Mouse (Mus musculus) lung, postnatal 4 days (tissue): ENCODE measurements at regions not wholly inside any gene's neighbourhood (a gene's known extent, or its start where the extent isn't known, plus 50 kb on each side); places are given as distances from the start of the nearest gene placed in this dataset.
A peak's percentile ranks its signal among the peaks of the same experiment; 100 is the strongest.

Experiments used
- DNase-seq, 2 experiments: peaks; one replicate each; pipeline ENCODE4 v3.0.0; 2021

DNA sequence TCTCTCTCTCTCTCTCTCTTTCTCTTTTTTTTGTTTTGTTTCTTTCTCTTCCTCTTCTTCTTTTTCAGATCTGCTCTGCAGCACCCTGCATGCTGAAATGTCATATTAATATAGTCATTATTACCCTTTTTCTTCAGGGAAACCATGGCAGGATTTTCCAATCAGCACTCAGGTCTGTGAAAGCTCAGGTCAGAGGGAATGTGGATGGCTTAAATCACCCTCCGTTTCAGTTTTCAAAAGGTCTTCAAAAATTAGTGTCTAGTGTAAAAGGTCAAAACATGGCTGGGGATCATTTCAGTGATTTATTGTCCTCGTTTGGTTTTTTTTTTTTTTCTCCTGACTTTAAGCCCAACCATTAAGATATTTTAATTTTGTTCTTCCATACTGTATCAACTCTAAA lies 261.5 kb downstream of the Nr2f2 start:
- DNase-seq, result no peak

DNA sequence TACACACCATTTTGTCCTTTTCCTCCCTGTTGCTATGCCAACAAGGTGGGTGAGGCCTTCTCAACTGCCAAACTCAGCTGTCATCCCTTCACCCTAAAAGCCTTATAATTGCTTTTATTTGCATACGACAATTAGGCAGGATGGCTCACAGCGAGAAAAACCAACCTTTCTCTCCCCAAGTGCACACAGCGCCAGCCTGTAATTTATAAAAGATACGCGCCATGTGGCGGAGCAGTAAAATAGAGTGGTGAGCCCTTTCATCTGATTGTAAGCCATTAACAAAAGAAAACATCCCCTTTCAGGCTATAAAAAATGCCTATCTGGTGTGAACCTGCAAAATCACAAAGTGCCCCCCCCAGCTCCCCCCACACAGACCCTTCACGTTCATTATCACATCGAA lies 262.0 kb downstream of the Nr2f2 start:
- DNase-seq, result no peak

DNA sequence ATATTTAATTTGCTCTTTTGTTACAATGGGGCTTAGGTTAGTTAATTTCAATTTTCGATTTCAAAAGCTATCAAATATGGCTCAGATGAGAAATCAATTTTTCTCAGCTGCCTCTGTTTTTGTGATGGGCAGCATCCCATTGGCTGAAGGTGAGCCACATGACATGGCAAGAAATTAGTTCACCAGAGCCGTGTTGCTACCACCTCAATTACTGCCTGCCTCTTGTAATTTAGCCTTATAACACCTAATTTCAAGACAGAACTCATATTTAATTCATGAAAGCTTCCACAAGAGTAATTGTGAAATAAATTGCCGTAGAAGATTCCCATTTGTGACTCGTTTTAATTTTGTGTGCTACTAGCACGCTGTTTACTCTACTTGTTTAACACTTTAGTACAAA lies 262.9 kb downstream of the Nr2f2 start:
- DNase-seq, result no peak

DNA sequence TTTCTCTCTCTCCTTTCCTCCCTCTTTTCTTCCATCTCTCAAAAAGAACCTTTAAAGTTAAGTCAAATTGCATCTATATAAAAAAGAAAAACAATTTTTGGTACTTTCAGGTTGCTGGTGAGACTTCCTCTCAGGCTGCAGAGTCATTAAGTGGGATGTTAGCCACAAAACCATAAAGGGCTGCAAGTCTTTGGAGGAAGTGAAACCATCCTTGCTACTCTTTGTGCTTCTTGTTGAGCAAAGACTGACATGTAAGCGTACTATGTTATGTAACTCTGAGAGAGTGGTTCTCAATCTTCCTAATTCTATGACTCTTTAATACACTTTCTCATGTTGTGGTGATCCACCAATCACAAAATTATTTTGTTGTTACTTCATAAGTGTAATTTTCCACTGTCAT lies 267.5 kb downstream of the Nr2f2 start:
- no peak for DNase-seq

DNA sequence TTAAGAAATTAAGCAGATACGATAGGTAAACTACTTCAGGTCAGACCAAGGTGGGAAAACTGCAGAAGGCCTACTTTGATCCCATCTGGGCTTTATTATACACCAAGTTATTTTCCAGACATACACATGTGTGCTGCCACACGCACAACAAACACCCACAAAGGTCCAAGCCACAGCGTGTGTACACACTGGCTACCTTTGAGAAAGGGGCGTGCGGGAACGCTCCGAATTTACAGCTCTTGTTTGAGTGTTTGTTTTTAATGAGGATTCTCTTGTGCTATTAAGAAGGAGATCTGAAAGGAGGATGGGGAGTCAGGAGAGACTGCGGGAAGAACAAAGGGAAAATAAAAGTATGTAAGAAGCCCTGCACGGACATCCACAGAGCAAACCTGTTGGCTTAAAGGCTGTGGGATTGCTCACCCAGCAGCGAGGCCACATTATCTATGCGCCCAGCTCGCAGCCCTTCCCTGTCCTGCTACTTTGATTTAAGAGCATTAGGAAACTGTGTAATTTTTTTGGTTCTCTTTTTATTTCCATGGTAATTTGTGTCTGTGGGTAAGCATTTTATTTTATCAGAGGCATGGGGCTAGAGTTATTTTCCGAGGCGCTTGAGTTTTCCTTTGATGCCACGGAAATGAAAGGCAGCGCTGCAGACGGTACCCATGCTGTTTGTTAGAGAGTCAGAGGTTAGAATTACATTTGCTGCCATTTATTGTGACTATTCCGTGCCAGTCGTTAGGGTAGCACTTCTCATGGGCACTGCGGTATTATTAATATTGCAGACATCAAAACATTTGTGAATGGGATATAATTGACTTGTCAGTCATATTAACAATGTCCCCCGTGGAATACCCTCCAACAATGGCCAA lies 272.4 kb downstream of the Nr2f2 start:
- DNase-seq, result no peak

DNA sequence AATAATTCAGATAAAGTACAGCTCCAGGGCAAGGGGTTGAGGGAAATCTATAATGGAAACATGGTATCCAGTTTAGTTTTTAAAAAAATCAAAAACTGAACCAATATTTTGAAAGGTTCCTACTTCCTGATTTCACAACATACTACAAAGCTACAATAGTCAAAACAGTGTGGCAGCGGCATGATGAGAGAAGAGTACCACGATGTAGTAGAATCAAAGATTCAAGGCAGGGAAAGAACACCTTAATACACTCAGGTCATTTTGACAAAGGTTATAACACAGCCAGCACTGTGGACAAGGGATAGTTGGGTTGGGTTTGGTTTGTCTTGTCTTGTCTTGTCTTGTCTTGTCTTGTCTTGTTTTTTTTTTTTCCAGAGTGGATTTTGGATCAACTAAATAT lies 274.4 kb downstream of the Nr2f2 start:
- DNase-seq, result no peak

DNA sequence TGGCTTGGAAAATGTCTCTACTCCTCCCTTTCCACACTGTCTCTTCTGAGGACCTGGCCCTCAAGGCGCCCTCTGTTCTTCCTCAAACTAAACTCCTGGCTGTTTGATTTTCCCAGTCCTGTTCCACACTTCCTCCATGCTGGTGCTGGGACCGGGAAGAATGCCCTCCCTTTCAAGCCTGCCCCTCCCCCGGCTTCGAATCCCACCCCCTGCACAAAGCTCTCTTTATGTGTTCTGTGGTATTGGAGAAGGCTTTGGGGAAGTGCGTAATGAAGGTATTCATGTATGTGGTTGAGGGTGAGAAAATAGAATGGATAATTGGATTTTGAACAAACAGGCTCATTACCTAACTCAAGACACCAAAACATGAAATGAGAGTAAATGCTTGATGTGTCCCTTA lies 277.4 kb downstream of the Nr2f2 start:
- no peak for DNase-seq

DNA sequence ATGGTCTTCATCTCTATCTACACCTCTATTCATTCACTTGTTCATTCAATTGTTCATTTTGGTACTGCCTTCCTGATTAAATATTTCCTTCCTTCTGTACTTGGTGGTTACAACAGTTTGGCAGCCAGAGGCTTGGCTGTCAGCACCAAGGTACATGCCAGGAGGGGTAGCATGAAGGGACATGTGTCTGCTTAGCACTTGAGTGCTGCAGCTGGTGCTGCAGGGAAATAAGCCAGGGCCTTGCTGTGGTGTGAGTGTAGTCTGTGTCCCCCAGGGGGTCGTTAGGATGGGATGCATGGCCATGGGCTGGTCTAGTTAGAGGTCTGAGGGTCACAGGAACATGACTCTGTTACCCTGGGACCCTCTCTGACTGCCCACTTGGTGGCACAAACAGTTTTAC lies 296.9 kb downstream of the Nr2f2 start:
- DNase-seq, result no peak

DNA sequence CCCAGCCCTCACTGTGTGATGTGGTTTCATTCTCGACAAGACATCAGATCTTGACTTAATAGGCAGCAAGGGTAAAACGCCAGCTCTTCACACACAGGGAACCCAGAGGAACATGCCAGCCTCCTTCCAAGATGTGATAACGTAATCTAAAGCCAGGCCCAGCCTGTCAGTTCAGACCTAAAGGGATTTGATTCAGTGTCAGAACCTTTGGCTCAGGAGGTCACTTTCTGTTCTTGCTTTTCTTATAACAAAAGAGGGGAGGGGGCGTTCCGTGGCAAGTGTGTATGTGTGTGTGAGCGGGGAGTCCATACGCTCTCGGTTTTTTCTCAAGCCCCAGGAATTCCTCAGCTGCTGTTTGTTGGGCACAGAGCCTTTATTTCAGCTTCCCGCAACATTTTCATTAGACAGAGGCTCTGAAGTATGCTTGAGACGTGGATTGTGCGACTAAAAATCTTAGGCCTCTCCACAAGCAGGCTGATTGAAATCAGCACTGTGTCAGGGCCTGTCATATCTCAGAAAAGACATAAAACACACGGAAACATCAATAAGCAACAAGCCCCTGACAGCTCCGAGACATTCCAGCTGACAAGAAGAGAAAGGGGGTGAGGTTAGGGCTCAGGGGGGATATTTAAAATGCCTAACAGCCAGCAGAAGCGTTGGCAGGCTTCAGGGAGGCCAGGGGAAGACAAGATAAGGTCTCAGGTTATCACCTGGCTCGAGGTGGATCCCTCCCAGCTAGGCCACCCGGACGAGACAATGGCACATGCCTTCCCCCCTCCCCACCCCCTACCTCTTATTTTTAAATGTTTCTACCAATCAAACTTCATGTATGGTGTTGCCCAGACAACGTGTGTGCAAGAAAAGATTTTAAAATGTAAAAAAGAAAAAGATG lies 298.5 kb downstream of the Nr2f2 start:
- DNase-seq, result peak in 1 of 2 experiments; percentile 17

DNA sequence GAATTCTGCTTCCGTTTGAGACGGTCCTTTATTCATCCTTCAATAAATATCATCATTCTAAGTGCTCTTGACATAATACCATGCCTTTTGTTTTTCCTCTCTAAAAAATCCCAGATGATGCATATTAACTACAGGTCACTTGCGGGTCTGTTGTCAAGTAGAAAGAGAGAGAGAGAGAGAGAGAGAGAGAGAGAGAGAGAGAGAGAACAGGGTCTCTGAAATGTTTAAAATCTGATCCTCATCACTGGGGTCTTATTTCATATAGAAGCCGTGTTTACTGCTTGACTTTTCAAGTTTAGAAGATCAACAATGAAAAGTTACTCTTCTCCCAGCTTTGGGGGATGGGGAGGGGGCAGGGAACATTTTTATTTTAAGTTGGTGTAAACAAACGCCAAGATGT lies 299.5 kb downstream of the Nr2f2 start:
- no peak for DNase-seq

DNA sequence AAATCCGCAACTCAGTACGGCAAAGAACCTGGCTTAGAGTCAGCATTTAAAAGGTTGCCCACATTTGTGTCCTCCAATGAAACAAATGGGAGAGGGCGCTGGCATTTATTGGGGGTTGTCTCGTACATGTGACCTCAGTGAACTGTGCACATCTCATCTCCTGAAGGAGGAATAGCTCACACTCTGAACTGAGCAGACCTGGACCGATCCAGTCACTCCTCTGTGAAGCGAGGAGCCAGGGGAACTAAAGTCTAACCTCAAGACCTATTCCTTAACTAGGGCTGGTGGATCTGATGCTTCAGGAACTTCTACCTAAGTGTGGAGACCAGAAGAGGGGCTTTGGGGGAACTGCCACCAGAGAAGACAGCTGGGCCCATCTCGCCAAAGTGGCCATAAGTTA lies 300.1 kb downstream of the Nr2f2 start:
- DNase-seq, result no peak

DNA sequence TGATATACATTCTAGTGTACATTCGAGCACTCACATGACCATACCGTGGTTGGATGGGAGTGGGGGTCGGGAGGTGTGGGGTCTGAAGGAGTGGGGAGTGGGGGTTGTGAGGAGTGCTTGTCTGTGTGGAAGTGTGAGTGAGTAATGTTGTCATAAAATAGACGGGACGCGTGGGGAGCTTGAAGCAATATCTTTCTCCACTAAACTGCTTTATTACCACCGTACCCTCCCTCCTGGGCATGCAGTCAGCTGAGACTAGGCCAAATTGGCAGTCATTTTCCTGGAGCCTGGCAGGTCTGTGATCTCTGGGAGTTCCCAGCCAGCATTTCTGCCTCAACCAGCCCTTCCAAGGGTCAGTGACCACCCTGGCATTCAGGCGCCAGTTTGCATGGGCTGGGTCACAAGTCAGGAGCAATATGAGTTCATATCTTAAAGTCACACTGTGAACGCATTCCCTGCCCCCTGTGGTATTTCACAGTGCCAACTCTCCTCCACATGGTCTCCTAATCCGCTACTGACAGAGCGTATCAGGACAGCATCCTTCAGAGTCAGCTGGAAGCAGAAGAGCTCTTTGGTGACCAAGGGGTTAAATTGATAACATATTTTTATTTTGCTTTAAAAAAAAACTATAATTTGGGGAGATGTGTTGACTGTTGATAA lies 300.9 kb downstream of the Nr2f2 start:
- peak in 1 of 2 experiments; percentile 21 for DNase-seq

DNA sequence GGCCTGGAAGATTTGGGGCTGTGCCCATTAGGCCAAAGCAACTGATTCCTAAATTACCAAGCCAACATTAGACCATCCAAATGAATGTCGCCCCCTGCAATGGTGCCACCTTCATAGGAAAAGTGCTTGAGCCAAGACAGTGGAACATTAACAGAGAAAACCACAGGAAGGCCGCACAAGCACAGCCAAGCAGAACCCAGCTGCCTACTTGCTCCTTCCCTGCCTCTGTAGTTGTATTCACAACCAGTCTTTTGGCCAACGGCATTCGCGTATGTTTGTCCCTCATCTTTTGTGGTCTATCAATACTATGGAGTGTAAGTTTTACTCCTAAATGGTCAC lies 319.2 kb downstream of the Nr2f2 start:
- DNase-seq, result no peak

DNA sequence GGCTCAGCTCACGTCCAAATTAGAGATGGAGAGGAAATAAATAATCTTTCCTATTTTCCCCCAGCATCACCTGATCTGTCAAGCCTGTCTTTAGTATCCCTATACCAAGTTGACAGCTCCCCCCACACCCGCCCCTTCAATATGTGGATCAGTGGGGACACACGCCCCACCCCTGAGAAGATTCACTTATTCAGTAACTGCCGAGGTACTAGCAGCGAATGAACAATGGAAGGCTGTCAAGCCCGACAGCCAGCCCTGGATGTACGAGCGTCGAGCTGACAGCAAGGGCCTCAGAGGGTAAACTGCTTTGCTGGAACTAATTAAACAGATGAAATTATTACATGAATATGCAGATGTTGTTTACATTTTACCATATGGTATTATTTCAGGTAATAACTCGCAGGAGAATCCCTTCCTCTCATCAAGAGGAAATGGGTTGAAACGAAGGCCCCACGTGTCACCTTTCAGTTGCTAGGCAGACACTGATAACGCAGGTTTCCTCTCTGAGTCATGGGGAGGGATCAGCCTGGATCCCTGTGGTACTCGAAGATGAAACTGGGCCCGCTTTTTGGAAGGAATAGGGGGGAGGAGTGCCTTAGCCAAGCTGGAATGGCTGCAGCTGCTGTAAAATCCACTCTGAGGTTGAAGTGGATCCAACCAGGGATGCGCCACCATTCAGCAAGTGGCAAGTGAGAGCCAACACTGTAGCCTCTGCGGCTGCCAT lies 319.7 kb downstream of the Nr2f2 start:
- no peak for DNase-seq

DNA sequence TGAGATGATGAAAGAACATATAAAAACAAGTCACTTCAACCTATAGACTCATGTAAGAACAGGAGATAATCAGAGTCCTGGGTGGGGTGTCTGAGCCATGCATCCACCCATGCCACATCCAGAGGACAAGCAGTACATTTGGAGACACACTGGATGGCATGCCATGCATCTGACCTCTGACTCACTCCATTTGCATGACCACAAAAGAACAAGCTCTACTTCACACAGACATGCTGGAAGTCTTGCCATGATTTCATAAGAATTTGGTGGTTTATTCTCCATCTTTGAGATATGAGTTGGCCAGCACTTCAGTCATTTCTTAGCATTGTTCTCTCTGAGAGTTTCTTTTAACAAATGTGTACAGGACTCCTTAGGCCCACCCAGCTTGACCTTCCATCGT lies 329.5 kb downstream of the Nr2f2 start:
- DNase-seq, result no peak

DNA sequence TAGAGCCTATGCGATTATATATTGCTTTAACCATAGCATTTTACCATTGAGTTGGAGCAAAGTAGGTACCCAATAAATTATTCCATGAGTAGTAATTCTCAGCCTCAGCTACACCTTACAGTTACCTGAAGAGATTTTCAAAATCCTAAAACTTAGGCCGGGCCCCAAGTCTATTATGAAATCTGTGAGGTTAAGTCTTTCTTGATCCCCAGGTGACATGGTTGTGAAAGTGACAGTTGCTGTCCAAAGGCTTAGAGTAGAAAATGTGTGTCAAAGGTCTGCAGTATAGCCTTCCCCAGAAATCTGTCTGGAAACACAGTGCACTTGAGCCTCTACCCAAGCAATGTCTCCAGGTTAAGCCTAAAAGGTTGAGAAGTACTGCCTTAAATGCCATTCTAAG lies 333.7 kb downstream of the Nr2f2 start:
- DNase-seq, result no peak

DNA sequence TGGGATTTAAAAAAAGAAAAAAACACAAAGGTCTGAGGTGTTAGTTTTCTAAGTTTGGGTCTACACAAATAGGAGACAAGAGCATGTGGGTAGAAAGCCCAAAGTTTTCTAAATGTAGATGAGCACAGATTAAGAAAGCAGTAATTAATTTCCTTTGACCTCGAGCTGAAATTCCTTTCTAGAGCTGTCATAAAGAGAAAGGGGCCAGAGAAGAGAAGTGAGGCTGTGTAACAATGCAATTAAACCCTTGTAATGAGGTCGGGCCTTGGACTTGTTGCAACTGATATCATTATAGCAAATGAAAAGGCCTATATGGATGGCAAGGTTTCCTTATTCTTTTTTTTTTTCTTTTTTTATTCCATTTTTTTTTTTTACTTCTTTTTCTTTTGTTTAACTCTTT lies 337.2 kb downstream of the Nr2f2 start:
- DNase-seq, result no peak

DNA sequence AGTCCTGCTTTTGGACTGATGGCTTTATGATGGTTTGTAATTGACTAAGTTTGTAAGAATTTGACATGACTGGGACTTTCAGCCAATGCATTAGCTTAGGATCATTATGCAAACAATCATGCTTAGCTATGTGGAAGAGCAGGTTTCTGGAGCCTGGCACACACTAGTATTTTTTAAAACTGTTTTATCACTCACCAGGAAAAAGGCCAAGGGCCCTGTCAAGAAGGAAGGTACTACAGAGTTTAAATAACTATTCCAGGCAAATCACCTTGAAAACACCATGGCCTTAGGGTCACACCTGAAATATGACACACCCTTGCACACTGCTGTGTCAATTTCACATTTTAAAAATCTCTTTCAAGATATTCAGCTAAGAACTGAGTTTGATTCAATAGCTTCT lies 341.0 kb downstream of the Nr2f2 start:
- no peak for DNase-seq

DNA sequence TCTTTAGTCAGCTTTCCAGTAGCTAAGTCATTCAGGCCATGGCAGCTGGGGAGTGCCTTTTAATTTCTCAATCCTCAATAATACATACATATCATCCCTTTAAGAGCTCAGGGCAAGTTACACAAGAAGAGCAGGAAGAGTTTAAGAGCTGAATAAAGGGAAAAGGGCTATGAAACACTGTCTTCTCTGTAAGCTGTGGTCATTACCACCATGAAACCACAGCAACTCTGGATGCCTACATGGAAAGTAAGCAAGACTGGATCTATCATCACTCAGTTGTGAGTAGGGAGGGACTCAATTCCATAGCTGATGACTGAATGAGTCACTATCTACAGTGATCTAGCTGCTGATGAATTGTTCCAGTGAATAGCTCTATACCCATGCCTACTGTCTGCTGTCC lies 349.9 kb downstream of the Nr2f2 start:
- DNase-seq, result no peak

DNA sequence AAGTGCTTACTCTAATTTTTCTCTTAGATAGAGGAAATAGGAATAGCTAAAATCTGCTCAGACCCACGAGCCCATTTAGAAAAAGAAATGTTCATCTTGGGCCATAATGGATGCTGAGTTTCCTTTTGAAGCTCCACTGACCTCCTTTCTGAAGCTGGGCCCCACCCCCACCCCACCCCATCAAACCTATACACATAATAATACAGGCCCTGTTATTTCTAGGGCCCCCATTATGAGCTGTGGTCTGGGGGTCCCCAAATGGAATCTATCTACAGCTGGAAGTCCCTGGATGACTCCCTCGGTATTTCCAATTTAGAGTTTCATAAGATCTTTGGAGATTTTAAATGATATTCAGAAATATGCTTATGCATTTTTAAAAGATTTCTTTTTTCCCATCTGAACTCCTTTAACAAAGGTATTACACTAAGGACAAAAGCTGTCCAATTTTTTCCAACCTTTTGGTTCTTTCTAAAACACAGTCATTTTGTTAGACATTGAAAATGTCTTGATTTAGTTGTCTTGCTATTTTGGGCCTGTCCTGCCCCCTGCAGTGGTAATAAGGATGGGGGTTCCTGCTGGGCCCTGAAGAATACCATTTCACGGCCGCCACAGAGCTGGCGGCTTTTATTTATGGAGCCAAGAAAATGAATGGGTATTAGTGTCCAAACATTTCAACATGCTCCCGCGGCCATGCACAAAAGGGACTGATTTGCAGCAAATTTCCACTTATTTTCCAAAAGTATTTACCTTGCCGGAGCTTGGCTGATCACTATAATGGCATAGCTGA lies 363.1 kb downstream of the Nr2f2 start:
- no peak for DNase-seq

DNA sequence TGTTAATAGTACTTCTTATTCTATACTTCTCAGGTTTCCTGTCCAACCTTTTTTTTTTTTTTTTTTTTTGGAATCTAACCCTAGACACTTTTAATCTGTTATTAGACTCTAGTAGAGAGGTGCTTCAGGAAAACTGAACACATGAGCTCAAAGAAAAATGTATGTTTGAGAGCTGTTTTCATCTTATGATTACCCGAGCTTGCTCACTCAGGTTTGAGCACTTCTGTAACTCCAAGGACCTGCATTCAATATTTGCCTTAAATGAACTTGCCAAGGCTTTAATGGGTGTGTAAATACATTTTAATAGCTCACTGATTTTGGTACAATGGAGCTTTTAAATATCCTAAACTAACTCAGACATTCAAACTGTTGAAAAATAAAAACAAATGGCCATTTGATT lies 367.8 kb downstream of the Nr2f2 start:
- no peak for DNase-seq
